Mouse (Mus musculus): Measurements from ENCODE around the gene Plxnb3.
"Not testable (repeated sequence)": the region's sequence is repeated elsewhere in the genome, so short reads cannot be mapped to it uniquely, and the experiment has no call there.

The Plxnb3 gene

GRCm38 (mm10) chrX:73756334-73757140, at the start of gene Plxnb3:
TSS of gene Plxnb3 (plus strand) at chrX:73757090.
- no peak for DNase-seq (ENCODE audit: low spot score)

GRCm38 (mm10) chrX:73715476-73716108, 41.3 kb upstream of the Plxnb3 start:
- peak; percentile 30 for DNase-seq (ENCODE audit: low spot score)

GRCm38 (mm10) chrX:73716109-73716661, 40.7 kb upstream of the Plxnb3 start, which contains the start of the genes Bcap31 and Abcd1:
TSS of gene Bcap31 (minus strand) at chrX:73716175.
TSS of gene Abcd1 (plus strand) at chrX:73716597.
- DNase-seq (ENCODE audit: low spot score), result peak; percentile 97

- DNase-seq (ENCODE audit: low spot score), result no peak
Measured at GRCm38 (mm10) chrX:73716709-73717545, 40.0 kb upstream of the Plxnb3 start.

GRCm38 (mm10) chrX:73717667-73718066, 39.2 kb upstream of the Plxnb3 start:
- DNase-seq (ENCODE audit: low spot score), result peak; percentile 14

GRCm38 (mm10) chrX:73718271-73718670, 38.6 kb upstream of the Plxnb3 start:
- DNase-seq (ENCODE audit: low spot score), result no peak

- DNase-seq (ENCODE audit: low spot score), result peak; percentile 27
Measured at GRCm38 (mm10) chrX:73718686-73719362, 38.1 kb upstream of the Plxnb3 start.

- DNase-seq (ENCODE audit: low spot score), result no peak
Measured at GRCm38 (mm10) chrX:73730908-73731307, 26.0 kb upstream of the Plxnb3 start.

GRCm38 (mm10) chrX:73738155-73738554, 18.7 kb upstream of the Plxnb3 start:
- DNase-seq (ENCODE audit: low spot score), result no peak

- DNase-seq (ENCODE audit: low spot score), result no peak
Measured at GRCm38 (mm10) chrX:73739151-73739550, 17.7 kb upstream of the Plxnb3 start.

GRCm38 (mm10) chrX:73739841-73740240, 17.0 kb upstream of the Plxnb3 start:
- not testable (repeated sequence) for DNase-seq (ENCODE audit: low spot score)

GRCm38 (mm10) chrX:73744774-73745481, 12.0 kb upstream of the Plxnb3 start:
- DNase-seq (ENCODE audit: low spot score), result no peak

GRCm38 (mm10) chrX:73748977-73749376, 7.9 kb upstream of the Plxnb3 start:
- DNase-seq (ENCODE audit: low spot score), result no peak

- no peak for DNase-seq (ENCODE audit: low spot score)
Measured at GRCm38 (mm10) chrX:73758611-73759290, 1.9 kb downstream of the Plxnb3 start.

GRCm38 (mm10) chrX:73765311-73765710, 8.4 kb downstream of the Plxnb3 start:
- DNase-seq (ENCODE audit: low spot score), result no peak

- peak; percentile 12 for DNase-seq (ENCODE audit: low spot score)
Measured at GRCm38 (mm10) chrX:73767267-73767666, 10.4 kb downstream of the Plxnb3 start.

- DNase-seq (ENCODE audit: low spot score), result no peak
Measured at GRCm38 (mm10) chrX:73774168-73774760, 17.4 kb downstream of the Plxnb3 start, which contains the start of gene Srpk3. TSS of gene Srpk3 (plus strand) at chrX:73774405.

- DNase-seq (ENCODE audit: low spot score), result no peak
Measured at GRCm38 (mm10) chrX:73774802-73775483, 18.1 kb downstream of the Plxnb3 start.

- no peak for DNase-seq (ENCODE audit: low spot score)
Measured at GRCm38 (mm10) chrX:73782227-73782626, 25.3 kb downstream of the Plxnb3 start.

Measured in T-cell, adult 2 months (primary cell).